Mouse (Mus musculus) urinary bladder, postnatal 14 days (tissue): ENCODE measurements around the gene Gzmm.

ENCODE experiments used
- DNase-seq: peaks from one replicate; pipeline ENCODE4 v3.0.0; 2021; ENCODE audit warnings: low spot score

Gzmm gene

DNA sequence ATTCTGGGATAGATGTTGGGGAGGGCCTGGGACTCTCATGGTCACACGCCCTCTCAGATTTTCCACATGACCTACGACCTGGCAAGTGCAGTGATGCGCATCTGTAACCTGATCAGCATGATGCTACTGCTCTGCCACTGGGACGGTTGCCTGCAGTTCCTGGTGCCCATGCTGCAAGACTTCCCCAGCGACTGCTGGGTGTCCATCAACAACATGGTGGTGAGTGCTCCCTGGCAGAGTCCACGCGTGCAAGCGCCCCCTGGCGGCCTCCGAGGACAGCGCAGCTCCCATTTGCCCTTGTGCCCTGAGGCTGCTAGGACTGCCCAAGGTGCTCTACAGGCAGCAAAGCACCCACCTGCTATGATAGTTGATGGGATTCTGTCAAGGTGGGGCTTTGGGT, 37.3 kb downstream of the Gzmm start:
- DNase-seq, result peak; percentile 42

DNA sequence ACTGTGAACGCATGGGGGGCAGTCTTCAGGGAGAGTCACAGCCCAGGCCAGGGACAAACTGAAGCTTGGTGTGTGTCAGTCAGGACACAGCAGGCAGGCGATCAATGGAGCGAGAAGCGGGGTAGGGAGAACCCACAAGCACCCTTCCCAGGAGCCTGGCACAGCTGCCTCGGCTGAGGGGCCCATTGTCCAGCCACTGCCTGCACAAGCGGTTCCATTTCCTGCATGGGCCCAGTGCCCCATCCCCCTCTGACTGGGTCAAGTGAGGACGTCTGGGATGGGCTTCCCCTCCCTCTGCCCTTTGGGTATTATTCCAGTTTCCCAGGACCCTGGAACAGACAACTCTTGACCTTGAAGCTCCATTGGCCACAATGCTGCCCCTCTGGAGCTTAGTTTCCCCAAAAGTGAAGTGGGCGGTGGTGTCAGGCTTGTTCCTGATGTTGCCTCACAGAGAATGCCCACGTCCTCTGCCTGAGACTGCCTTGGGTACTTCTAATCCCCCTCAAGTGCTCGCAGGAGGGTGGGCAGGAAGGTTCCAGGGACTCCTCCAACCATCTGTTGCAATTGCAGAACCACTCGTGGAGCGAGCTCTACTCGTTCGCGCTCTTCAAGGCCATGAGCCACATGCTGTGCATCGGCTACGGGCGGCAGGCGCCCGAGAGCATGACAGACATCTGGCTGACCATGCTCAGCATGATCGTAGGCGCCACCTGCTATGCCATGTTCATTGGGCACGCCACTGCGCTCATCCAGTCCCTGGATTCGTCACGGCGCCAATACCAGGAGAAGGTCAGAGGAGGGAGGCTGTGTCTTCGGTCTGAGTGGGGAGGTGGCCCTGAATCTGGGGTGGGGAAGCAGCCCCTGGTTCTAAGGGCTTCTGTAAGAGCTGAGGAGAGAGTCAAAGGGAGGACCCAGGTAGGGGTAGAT, 39.8 kb downstream of the Gzmm start:
- no peak for DNase-seq

DNA sequence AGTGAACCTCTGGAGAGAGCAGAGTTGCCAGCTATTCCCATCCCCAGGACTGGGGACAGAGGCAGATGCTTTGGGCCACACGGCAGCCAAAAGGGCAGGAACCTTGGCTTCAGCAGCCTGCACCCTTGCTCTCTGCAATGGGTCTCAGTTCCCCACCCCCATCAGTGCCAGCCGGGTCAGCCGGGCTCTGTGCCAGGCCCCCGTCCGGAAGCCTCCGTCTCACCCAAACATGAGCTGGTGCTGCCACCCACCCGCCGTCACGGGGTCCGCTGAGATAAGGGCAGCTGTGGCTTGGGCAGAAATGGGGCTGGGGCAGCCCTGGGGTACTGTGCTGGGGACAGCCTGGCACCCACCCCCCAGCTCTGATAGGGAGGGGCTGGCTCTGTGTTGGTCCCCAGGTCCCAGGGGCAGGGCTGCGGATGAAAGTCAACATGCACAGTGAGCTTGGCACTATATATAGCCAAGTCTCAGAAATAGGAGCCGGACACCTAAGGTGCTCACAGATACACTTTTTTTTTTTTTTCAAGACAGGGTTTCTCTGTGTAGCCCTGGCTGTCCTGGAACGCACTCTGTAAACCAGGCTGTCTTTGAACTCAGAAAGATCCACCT, 40.6 kb downstream of the Gzmm start:
- no peak for DNase-seq

DNA sequence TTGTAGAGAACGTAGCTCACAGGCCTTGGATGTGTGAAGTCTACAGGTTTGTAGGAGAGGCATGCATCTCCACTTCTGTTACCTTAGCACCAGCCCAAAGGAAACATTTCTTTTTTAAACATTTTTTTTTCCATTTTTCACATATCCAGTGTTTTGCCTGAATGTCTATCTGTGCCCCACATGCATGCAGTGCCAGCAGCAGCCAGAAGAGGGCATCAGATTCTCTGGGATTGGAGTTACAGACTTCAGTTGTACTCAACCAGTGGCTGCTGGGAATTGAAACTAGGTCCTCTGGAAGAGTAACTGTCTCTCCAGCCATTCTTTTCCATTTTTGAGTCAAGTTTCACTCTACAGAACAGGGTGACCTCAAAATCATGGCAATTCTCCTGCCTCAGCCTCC, 43.7 kb downstream of the Gzmm start:
- no peak for DNase-seq

DNA sequence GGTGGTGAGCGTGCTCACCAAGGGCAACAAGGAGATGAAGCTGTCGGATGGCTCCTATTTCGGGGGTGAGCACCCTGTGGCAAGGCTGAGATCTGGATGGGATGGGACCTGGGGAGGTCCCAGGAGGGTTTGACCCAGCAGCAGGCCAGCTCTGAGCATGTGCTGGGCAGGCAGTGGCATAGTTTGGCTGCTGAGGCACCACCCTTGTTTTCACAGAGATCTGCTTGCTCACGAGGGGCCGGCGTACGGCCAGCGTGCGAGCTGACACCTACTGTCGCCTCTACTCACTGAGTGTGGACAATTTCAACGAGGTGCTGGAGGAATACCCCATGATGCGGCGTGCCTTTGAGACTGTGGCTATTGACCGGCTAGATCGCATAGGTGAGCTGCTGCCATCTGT, 45.0 kb downstream of the Gzmm start:
- DNase-seq, result no peak

DNA sequence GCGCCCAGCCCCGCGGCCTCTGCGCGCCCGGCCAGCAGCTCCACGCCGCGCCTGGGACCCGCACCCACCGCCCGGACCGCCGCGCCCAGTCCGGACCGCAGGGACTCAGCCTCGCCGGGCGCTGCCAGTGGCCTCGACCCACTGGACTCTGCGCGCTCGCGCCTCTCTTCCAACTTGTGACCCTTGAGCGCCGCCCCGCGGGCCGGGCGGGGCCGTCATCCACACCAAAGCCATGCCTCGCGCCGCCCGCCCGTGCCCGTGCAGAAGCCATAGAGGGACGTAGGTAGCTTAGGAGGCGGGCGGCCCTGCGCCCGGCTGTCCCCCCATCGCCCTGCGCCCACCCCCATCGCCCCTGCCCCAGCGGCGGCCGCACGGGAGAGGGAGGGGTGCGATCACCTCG, 46.5 kb downstream of the Gzmm start:
- DNase-seq, result no peak

DNA sequence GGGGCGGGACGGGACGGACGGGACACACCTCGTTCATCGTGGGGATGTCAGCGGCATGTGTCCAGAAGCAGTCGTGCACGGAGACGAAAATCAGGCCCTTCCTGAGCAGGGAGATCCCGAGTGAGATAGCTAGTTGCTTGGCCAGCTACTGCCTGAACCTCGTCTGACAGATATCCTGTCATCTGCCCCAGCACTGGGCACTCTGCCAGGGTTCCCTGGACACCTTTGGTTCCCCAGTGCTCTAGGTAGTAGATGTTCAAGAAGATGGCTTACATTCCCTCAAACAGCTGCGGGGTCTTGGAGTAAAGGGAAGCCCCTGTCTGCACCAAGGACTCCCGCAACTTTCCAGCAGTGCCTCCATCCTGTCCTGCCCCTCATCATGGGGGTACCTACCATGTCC, 47.9 kb downstream of the Gzmm start:
- peak; percentile 44 for DNase-seq

DNA sequence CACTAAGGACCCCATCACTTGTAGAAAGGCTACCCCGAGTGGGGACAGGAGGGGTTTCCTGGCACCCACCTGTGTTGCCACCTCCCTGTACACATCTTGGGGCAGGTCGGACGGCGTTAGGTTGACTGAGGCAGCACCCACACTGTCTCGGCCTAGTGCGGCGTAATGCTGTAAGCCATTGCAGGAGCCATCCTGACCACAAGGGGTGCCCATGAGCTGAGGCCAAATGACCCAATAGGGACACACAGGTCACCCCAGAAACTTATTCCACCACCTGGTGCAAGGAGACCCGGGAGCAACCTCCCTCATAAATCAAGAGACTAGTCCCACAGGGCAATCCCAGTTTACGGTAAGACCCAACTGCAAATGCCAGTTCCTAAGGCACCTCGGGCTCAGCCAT, 49.4 kb downstream of the Gzmm start:
- no peak for DNase-seq

DNA sequence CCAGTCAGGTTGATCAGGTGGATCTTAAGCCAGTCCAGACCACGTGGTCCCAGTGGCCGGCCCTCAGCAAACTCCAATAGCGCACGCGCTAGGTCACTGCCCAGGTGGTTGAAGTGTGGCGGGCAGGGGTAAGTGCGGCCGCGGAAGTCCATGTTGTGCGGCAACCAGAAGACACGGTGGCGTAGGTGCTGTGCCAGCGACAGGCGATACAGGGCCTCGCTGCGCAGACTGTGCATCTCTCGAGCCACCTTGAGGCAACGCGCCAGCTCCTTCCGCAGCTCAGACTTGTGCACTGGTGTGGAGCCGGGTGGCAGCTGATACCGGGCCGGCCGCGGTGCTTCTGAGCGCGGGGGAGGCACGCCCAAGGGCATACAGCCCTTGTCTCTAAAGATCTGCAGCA, 50.4 kb downstream of the Gzmm start:
- no peak for DNase-seq

DNA sequence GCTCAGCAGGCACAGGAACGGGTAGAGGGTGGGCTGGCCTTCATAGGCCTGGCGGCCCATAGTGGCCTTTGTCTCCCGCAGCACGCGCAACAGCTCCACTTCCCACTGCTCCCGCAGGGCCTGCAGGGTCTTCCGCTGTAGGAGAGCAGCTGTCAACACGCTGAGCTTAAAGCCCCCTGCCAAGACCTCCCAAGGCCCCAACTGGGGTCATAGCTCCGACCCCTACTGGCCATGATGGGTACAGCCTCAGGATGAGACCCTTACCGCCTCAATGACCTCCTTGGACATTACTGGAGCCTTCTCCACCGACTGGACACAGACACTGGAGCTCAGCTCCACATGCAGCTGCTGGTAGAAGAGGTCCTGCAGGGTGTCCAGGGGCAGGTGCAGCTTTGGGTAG, 52.0 kb downstream of the Gzmm start:
- no peak for DNase-seq

DNA sequence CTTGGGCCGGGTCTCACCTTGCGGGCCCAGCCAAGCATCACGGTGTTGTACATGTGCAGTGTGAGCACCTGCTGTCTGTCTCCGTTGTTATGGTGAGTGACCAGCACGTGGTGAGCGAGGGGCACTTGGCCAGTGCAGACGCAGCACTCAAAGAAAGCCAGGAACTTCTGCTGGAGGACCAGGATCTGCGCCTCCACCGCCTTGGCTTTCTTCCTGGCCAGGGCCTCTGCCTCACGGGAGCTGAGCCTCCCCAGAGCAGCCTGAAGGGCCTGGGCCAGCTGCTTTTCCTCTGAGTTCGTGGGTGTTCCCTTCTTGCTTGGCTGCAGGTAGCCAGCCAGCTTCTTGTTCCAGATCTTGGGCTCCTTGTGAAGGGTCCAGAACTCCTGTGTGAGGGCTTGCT, 54.3 kb downstream of the Gzmm start:
- DNase-seq, result no peak

DNA sequence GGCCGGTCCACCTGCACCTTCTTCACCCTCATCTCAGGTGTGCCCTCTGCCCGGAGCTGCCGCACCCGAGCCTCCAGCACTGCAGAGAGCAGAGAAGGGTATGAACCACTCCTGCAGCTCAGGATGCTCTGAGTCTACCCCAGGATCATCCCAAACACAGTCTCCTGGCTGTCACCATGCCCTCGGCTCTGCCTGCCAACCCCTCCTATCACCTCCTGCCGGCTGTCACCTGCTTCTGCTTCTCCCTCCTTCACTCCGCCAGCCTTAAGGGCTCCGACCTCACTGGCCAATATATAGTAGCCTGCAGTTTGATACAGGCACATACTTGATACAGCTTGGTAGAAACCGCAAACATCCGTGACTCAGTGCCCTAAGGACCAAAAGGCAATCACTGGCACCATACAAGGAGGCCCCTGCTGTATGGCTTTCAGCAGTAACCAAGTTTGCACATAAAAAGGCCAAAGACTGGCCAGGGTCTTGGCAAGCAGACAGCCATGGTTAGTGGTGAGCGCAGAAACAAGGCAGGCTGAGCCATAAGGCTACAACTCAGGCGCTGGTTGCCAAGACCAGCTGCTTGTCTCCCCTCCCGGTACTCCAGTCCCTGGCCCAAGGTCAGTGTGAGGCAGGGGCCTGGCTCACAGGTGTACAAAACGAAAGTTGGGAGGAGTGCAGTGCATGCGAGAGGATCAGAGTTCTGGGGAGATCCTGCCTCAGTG, 55.0 kb downstream of the Gzmm start:
- DNase-seq, result no peak
